Mouse (Mus musculus) kidney, postnatal 10 days (tissue): Measurements from ENCODE around the gene Homer2.
A peak's percentile ranks its signal among the peaks of the same experiment; 100 is the strongest.

Source experiments
- DNase-seq: peaks from one replicate; pipeline ENCODE4 v3.0.0; 2021; ENCODE audit warnings: mixed read lengths

Homer2 gene

GRCm38 (mm10) chr7:81557252-81557984, 149.9 kb downstream of the Homer2 start:
- no peak for DNase-seq

GRCm38 (mm10) chr7:81556839-81557238, 150.5 kb downstream of the Homer2 start:
- DNase-seq = no peak

- DNase-seq = peak; percentile 46
These were observed 153.0 kb downstream of the Homer2 start for GRCm38 (mm10) chr7:81554369-81554768.

- no peak for DNase-seq
These were observed 153.7 kb downstream of the Homer2 start for GRCm38 (mm10) chr7:81553589-81553988.
